In genomic region chr10:52027161-52028035, GRCm38 (mm10) we compare ENCODE assay signal across 7 mouse cellular contexts. TPM values are rescaled to one million over a fixed set of nuclear protein-coding genes. Genes with fewer than 3 reads are reported as not detected.
A peak's percentile ranks its signal among the peaks of the same experiment; 100 is the strongest.
DNase-seq lines count a peak whose midpoint lies in the region; ATAC-seq and TF ChIP-seq lines count a peak whose summit lies in the region.

No protein-coding gene starts in this region.

- no peak overlapping the region for H3K9ac ChIP-seq in lung, embryonic 14.5 days
- peak overlapping the region; percentile 40 for H3K9ac ChIP-seq in forebrain, embryonic 12.5 days
- no peak overlapping the region for H3K9ac ChIP-seq in intestine, embryonic 14.5 days (ENCODE audit: low read length)

- no peak overlapping the region for H3K27ac ChIP-seq in lung, embryonic 14.5 days (ENCODE audit: low read depth)
- no peak overlapping the region for H3K27ac ChIP-seq in forebrain, embryonic 12.5 days
- no peak overlapping the region for H3K27ac ChIP-seq in intestine, embryonic 14.5 days (ENCODE audit: low read depth)
- no peak overlapping the region for H3K27ac ChIP-seq in olfactory bulb, adult 2 months (ENCODE audit: insufficient read depth, low read depth, low read length)

- no peaks in the 10 kb centered on the region for H3K4me1 ChIP-seq in lung, embryonic 14.5 days (ENCODE audit: insufficient read depth)
- peaks cover 21% of the 10 kb centered on the region for H3K4me1 ChIP-seq in forebrain, embryonic 12.5 days
- H3K4me1 ChIP-seq in intestine, embryonic 14.5 days (replicated peaks; ENCODE audit: control insufficient read depth, insufficient read depth, low read length) = peaks cover 6% of the 10 kb centered on the region; the same call in 1 of the 2 replicates
- H3K4me1 ChIP-seq in olfactory bulb, adult 2 months (ENCODE audit: control insufficient read depth, insufficient read depth, low read length) = peaks cover 14% of the 10 kb centered on the region

- peak; percentile 67 for ATAC-seq in lung, embryonic 14.5 days (ENCODE audit: insufficient read depth)
- ATAC-seq in forebrain, embryonic 12.5 days (ENCODE audit: low FRiP score) = peak; percentile 55
- peak; percentile 63 for ATAC-seq in intestine, embryonic 14.5 days (replicated peaks; ENCODE audit: low FRiP score, low TSS enrichment, low read depth)

- DNase-seq in lung, embryonic 14.5 days = no peak
- no peak for DNase-seq in lung, postnatal 4 days
- peak; percentile 62 for DNase-seq in intestine, embryonic 14.5 days (ENCODE audit: low spot score)
- no peak for DNase-seq in spleen, postnatal 10 days (ENCODE audit: low spot score in 2 of 2)
- no peak for DNase-seq in thymus, postnatal 36 days

- H3K4me2 ChIP-seq in lung, embryonic 14.5 days = peak overlapping the region; percentile 66
- H3K4me2 ChIP-seq in forebrain, embryonic 12.5 days = peak overlapping the region; percentile 88
- peak overlapping the region; percentile 53 for H3K4me2 ChIP-seq in intestine, embryonic 14.5 days (ENCODE audit: low read length)

- no peaks in the 10 kb centered on the region for H3K36me3 ChIP-seq in lung, embryonic 14.5 days (ENCODE audit: insufficient read depth)
- no peaks in the 10 kb centered on the region for H3K36me3 ChIP-seq in forebrain, embryonic 12.5 days (replicated peaks)
- H3K36me3 ChIP-seq in intestine, embryonic 14.5 days (ENCODE audit: control insufficient read depth, insufficient read depth, low read length) = no peaks in the 10 kb centered on the region

- peaks cover 78% of the 10 kb centered on the region for H3K27me3 ChIP-seq in lung, embryonic 14.5 days (ENCODE audit: insufficient read depth, low read length)
- peaks cover 94% of the 10 kb centered on the region for H3K27me3 ChIP-seq in forebrain, embryonic 12.5 days
- H3K27me3 ChIP-seq in intestine, embryonic 14.5 days (replicated peaks; ENCODE audit: control insufficient read depth, insufficient read depth, low read length) = peaks cover 97% of the 10 kb centered on the region

- no peaks in the 10 kb centered on the region for H3K9me3 ChIP-seq in lung, embryonic 14.5 days (ENCODE audit: low read depth, low read length)
- H3K9me3 ChIP-seq in forebrain, embryonic 12.5 days = no peaks in the 10 kb centered on the region
- no peaks in the 10 kb centered on the region for H3K9me3 ChIP-seq in intestine, embryonic 14.5 days (ENCODE audit: control insufficient read depth, low read length)

- peak overlapping the region; percentile 36 for H3K4me3 ChIP-seq in lung, embryonic 14.5 days (ENCODE audit: low read depth, low read length)
- peak overlapping the region; percentile 46 for H3K4me3 ChIP-seq in forebrain, embryonic 12.5 days (replicated peaks)
- peak overlapping the region; percentile 30 for H3K4me3 ChIP-seq in intestine, embryonic 14.5 days (ENCODE audit: low read depth, low read length)
- H3K4me3 ChIP-seq in olfactory bulb, adult 2 months (ENCODE audit: insufficient read depth, low read depth, low read length) = peak overlapping the region; percentile 38

- no peak for TF ChIP-seq POLR2A in olfactory bulb, adult 2 months (IDR thresholded peaks at IDR 0.05; ENCODE audit: insufficient read depth, low read depth, low read length)

- WGBS in lung, embryonic 14.5 days = 1% methylated on average over 68 of the region's 68 CpGs
- WGBS in forebrain, embryonic 12.5 days = under 1% methylated on average over 67 of the region's 68 CpGs
- WGBS in intestine, embryonic 14.5 days = 2% methylated on average over 64 of the region's 68 CpGs
- 3% methylated on average over 68 of the region's 68 CpGs for WGBS in olfactory bulb, adult 2 months

- no peak for TF ChIP-seq CTCF in lung, embryonic 14.5 days (IDR thresholded peaks at IDR 0.05; ENCODE audit: low read depth)
- TF ChIP-seq CTCF in olfactory bulb, adult 2 months (IDR thresholded peaks at IDR 0.05; ENCODE audit: insufficient read depth, low read depth, low read length) = no peak

RNA-seq across cellular contexts. Expression of gene Vgll2, which starts 5.1 kb away (rescaled TPM):
- polyA plus RNA-seq in lung, embryonic 14.5 days (2014; fragmentation: Nextera tagmentation; extraction: Ambion mirVana) = not detected in 2 replicates
- 2.5 and 4.4 TPM in 2 replicates for polyA plus RNA-seq in forebrain, embryonic 12.5 days (2016; fragmentation: Nextera tagmentation; extraction: Ambion mirVana)
- not detected in 2 replicates for polyA plus RNA-seq in intestine, embryonic 14.5 days (2014; fragmentation: Nextera tagmentation; extraction: Ambion mirVana)
- not detected in 2 replicates for polyA plus RNA-seq in olfactory bulb, adult 2 months (2012; ENCODE audit: insufficient read depth, insufficient read length, low replicate concordance, missing spikeins)
